Mouse (Mus musculus) liver, adult 2 months (tissue): ENCODE results near the gene Fyb2.

Experiments used
- CTCF ChIP-seq: fragments of 200-500 bp; IDR thresholded peaks from 2 replicates; pipeline ENCODE4 v1.5.1; 2011; ENCODE audit warnings: low read depth, low read length, control low read depth
- POLR2A ChIP-seq: fragments of 200-500 bp; IDR thresholded peaks from 2 replicates; pipeline ENCODE4 v1.6.1; 2011; ENCODE audit warnings: low read length, control low read depth; ENCODE audit not compliant: insufficient read depth; ENCODE audit errors: extremely low read depth

- TF ChIP-seq CTCF: no peak
- no peak for TF ChIP-seq POLR2A
These were observed 19.7 kb upstream of the Fyb2 start for GRCm38 (mm10) chr4:104893588-104893987.
